Mouse (Mus musculus): ENCODE results near the gene Rad51b.

- no peak for TF ChIP-seq CTCF (IDR thresholded peaks at IDR 0.05; ENCODE audit: low read depth)
- TF ChIP-seq EP300 (IDR thresholded peaks at IDR 0.05; ENCODE audit: low read depth), result no peak
Measured at GRCm38 (mm10) chr12:79353356-79353755, 56.3 kb downstream of the Rad51b start.
